Comparison of ENCODE assay signal across 19 mouse cellular contexts in the genomic region with DNA sequence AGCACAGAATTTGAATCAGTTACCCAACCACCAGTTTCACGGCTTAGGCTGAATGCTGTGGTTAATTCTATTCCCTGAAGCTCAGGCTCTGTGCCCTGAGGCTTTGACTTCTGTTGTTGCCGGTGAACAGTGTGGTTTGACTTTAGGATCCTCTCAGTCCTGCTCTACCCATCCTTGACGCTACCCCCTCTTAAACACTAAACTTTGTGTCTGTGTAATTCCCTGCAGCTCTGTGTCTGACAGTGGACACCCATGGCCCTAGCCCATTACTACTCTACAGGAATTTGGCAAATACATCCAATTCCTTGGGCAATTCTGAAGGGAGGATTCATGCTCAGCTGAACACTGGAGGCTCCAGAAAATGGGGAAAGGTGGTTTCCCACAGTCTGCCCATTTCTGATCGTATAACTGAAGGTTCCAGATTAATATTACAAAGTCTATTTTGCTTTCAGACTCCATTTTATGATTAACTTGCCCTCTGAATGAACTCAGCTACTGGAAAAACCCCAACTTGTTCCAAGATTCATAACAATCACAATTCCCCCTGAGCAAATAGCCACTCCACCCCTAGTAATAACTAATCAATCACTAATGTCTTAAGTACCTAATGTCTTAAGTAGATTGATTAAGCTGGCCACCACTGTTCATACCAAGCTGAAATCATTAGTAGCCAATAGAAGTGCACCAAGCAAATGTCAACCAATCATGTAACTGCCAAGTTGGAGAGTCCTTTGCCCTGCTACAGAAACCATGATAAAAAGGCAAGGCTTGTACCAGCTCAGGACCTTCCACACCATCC.
"Had no signal": no experiment of that assay in that cellular context is flagged by ENCODE, and none has a peak within 500 bp of the region (broad histone marks: within the 10 kb centered on the region; RNA-seq: fewer than 3 reads in every experiment).

No protein-coding gene starts in this region.

- H3K27ac ChIP-seq: hindbrain, embryonic 15.5 days; layer of hippocampus, adult 2 months; limb, embryonic 13.5 days; liver, embryonic 15.5 days; midbrain, embryonic 10.5 days; neural tube, embryonic 15.5 days had no signal

- H3K9me3 ChIP-seq: hindbrain, embryonic 15.5 days; limb, embryonic 13.5 days; liver, embryonic 15.5 days; midbrain, embryonic 10.5 days; neural tube, embryonic 15.5 days had no signal

- DNase-seq: left cerebral cortex, postnatal 4 days; lung, embryonic 14.5 days; lung, postnatal 10 days; lung, postnatal 4 days; midbrain, embryonic 14.5 days; right cerebral cortex, adult 18-20 months; right cerebral cortex, postnatal 4 days; spleen, adult 18-20 months; thymus, adult 2 months; thymus, postnatal 25 days had no signal

- H3K4me2 ChIP-seq: hindbrain, embryonic 15.5 days; limb, embryonic 13.5 days; liver, embryonic 11.5 days; liver, embryonic 15.5 days; lung, embryonic 14.5 days; neural tube, embryonic 15.5 days had no signal

- H3K36me3 ChIP-seq: hindbrain, embryonic 15.5 days; limb, embryonic 13.5 days; liver, embryonic 15.5 days; midbrain, embryonic 10.5 days; neural tube, embryonic 15.5 days had no signal

- H3K4me1 ChIP-seq: hindbrain, embryonic 15.5 days; limb, embryonic 13.5 days; liver, embryonic 15.5 days; midbrain, embryonic 10.5 days; neural tube, embryonic 15.5 days had no signal

- ATAC-seq: intestine, postnatal 0 days had no signal

- H3K27me3 ChIP-seq: hindbrain, embryonic 15.5 days; limb, embryonic 13.5 days; liver, embryonic 15.5 days; neural tube, embryonic 15.5 days had no signal

- H3K9ac ChIP-seq: hindbrain, embryonic 15.5 days; limb, embryonic 13.5 days; liver, embryonic 15.5 days; lung, embryonic 14.5 days; neural tube, embryonic 15.5 days had no signal

- H3K4me3 ChIP-seq: hindbrain, embryonic 15.5 days; layer of hippocampus, adult 2 months; limb, embryonic 13.5 days; liver, embryonic 15.5 days; midbrain, embryonic 10.5 days; myocyte; neural tube, embryonic 15.5 days had no signal
